Mouse (Mus musculus): Measurements from ENCODE around the gene Sh2d3c.
A peak's percentile ranks its signal among the peaks of the same experiment; 100 is the strongest.

The Sh2d3c gene

DNA sequence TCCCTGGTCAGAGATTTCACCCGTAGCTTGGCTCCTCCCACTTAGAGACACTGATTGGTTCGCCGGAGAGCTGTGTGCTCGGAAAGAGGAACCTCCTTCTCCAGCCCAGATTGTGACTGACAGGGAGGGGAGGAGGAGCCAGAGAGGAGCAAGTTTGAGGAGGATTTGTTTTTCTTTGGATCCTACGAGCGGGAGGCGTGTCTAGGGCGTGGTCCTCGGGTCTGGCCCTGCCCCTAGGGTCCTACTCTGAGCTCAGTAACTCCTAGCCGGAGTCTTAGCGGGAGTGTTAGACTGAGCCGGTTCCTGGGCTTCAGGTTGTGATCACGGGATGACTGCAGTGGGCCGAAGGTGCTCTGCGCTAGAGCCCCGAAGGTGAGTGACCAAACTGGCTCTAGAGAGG is 6.6 kb downstream of the Sh2d3c start:
- peak; percentile 95 to 96 for DNase-seq

DNA sequence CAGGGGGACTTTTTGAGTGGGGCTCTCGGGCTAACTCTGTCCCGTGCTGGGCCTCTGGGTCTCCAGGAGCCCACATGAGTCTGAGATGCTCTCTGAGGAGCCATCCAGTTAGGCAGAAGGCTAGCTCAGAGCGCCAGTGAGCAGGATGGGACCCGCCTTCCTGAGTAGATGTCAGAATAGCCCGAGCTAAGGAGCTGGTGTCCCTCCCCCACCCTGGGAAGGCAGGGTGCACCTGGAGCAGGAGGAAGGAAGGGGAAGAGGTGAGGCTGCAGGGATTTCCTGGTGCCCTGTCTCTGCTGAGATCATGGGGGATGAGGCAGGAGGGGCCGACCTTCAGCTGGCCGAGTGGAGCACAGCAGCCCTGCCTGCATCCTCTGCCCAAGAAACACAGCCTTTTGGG is 7.6 kb downstream of the Sh2d3c start:
- peak; percentile 69 to 79 for DNase-seq

DNA sequence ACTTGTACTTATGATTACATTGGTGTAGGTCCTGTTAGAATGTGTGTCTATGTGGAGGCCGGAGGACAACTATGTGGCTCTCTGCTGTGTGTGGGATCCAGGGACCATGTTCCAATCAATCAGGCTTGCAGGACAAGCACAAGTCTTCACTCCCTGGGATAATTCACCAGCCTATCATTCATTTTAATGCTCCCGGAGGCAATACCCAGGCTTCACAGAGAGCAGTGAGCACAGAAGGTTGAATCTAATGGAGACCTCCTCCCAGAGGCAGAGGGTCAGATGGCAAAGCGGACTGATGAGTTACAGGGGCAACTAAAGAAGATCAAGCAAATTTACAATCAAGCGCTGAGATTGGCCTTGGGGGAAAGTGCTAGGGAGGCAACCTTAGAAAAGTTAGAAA is 8.7 kb downstream of the Sh2d3c start:
- no peak for DNase-seq

DNA sequence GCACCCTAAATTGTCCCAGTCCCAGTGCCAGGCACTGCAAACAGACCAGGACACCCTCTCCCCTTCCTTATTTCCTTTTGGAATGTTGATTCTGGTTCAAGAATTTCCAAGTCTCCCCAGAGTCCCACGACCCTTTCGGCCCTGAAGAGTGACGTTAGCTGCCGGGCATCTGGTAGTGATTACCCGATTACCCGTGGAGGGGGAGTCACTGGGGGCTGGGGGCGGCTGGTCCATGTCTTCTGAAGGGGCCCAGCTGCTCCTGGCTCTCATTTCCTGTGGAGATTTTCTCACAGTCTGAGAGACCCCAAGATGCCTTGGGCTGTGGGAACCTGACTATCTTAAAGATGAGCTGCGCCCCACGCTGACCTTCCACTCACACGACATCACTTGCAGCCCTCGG is 10.0 kb downstream of the Sh2d3c start:
- DNase-seq: peak; percentile 70 to 82

DNA sequence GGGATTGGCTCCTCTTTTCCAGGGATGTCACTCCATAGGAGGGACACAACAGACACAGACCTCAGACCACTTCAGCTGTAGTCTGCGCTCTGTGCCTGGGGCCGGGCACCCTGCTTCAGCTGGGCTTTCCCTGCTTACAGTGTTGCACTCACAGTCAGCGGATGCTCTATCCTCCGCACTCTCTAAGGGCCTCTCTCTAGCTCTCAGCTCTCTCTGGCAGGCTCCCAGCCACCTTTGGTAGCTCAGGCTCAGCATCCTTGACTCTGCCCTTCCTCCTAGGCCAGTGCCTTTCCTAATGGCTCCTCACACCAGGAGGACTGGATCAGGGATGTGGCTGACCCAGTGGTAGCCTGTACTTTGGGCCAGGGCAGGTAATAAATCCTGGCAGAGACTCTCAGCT is 11.1 kb downstream of the Sh2d3c start:
- peak; percentile 45 to 60 for DNase-seq

DNA sequence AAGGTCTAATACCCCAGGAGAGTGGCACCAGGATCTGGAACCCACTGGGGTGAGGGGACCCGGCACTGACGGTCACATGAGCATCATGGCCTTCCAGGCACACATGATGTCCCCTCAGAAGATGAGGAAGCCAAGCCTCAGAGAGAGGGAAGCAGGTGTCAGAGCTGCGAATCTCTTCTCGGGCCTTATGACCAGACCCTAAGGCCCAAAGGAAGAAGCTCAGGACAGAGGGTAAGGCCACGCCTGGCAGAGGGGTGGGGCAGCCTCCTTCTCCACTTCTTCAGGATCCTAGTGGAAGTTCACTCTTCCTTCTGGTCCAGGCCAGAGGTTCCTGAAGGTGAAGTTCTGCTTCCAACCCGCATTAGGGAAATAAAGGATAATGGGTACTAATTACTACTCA is 11.8 kb downstream of the Sh2d3c start:
- no peak for DNase-seq

DNA sequence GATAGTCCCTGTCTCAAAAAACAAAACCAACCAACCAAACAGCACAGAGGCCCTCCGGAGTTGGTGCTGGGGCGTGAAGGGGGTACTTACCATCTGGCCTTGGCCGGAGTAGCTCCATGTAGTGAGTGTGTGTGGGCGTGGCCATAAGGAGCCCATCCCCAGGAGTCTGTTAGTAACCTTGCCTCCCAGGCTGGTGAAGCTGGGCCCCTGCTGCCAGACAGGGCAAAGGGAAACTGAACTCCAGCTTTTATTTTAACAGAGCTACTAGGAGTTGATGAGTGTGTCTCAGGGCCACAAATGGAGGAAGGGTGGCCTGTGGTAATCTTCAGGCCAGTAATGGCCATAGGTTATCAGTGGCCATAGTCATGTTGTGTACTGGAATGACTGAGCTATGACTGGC is 13.6 kb downstream of the Sh2d3c start:
- peak in 1 of 2 experiments; percentile 61 for DNase-seq

DNA sequence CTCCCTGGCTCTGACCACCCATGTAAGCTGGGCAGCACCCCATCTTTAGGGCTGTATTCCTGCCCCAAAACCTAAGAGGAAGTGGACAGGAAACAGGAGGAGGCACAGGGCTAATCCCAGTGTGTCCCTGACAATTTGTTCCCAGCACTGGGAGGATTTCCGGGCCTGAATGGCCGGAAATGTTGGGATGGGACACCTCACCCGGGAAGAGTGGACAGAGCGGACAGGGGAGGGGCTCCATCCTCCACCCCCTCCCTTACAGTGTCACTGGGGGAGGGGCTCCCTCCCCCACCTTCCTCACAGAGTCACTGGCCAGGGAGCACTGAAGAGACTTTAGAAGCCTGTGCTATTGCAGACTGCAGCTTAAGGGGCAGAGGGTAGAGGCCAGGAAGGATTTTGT is 14.1 kb downstream of the Sh2d3c start:
- DNase-seq: peak; percentile 65 to 81

DNA sequence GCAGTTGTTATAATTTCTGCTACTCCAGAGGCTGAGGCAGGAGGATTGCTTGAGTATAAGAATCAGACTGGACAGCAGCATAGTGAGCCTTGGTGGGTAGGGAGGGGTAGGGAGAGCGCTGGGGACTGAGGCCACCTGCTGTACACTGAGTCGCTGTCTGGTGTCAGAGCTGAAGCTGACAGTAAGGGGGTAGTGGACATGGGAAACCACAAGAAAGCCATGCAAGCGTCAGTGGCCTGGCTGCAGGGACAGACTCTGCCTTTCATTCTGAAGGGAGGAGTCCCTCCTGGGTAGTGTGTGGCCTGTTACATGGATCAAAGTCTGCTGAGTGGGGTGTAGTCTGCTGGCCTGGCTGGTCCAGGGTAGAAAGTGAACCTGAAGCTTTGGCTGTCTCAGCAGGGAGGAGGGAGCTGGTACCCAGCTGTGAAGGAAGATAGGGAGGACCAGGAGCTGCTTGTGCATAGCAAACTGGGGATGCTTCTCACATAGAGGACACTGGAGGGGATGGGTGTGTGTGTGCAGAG is 15.5 kb downstream of the Sh2d3c start:
- no peak for DNase-seq

DNA sequence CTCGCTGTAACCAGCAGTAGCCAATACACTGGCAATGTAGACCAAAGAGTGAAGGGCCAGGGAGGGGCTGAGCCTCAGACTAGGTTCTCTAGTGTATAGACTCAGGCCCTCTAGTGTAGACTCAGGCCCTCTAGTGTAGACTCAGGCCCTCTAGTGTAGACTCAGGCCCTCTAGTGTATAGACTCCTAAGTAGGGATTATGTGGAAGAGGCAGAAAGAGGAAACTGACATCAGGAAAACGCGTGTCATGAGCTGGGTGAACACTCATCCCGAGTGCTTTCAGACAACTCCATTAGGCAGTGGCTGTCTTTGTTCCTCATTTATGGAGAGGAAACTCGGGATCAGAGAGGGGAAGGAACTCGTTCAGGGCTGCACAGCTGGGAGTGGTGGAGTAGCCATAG is 16.2 kb downstream of the Sh2d3c start:
- DNase-seq: no peak

DNA sequence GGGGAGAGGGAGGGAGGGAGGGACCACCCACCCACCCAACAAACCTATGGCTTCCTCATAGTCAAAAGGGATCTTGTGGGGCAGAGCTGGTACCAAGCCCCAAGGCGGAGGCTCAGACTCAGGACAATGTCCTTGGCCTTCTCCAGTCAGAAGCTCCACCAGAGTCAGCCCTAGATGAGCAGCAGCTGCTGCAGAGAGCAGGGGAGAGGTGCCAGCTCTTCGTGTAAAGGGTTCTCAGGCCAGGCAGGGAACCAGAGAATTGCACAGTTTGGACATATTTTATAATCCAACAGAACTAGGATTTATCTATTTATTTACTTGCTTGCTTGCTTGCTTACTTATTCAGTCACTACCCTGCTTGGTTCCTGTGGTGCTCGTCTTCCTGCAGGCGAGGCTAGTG is 18.5 kb downstream of the Sh2d3c start:
- no peak for DNase-seq

DNA sequence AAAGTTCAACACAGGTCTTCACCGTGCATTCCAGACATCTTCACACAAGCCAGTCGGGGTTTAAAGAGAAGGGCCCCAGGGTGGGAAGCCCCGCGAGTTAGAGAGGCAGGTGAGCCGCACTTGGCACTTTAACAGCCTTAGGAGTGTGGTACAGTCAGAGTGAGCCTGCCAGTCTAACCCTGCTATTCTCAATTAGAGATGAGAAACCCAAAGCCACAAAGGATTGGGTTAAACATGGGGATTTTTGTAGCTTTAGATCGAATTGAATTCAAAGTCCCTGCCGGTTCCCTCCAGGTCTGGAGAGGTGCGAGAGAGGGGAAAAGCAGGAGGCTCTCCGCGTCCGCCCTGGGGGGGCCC is 20.0 kb downstream of the Sh2d3c start, which contains the start of gene 6330409D20Rik:
Gene 6330409D20Rik, minus strand, starts transcription at position 101 of the 357 bp plus-strand sequence.
- no peak for DNase-seq

DNA sequence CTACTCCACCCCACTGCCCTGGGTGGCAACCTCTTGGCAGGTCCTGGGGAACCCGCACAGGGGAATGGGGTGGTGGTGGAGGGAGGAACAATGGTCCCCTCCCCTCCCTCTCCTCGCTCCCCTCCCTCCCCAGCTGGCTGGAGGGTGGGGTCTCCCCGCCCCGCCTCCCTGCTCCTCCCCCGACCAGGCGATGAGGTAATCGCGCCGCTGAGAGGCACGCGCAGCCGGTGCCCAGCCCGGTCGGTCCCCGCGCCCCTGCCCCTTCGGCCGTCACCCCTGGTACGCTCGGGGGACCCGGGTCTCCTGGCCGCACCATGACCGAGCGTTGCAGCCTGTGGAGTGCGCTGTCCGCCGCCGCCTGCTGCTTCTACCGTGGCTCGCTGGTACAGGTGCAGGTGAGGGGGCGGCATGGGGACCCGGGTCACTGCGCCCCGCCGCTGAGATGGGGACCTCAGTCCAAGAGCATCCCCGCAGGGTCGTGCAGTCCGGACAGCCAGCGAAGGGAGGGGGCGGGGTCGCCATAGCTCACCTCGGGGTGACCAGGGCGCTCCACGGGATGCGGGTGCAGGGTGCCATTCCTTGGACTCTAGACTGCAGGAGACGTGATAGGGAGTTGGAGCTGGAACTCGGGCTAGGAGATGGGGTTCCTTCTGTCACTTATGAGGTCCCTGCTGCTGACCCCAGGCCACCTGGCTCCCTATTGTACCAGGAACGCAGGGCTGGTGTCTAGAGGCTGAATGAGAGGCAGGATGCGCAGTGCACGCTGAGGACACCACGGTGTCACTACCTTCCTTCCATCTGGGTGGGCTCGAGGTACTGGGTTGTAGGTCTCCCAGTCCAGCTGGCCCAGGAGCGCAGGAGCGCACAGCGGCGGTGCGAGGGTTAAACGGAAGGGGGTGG is 20.7 kb downstream of the Sh2d3c start:
- DNase-seq: peak; percentile 59 to 66

DNA sequence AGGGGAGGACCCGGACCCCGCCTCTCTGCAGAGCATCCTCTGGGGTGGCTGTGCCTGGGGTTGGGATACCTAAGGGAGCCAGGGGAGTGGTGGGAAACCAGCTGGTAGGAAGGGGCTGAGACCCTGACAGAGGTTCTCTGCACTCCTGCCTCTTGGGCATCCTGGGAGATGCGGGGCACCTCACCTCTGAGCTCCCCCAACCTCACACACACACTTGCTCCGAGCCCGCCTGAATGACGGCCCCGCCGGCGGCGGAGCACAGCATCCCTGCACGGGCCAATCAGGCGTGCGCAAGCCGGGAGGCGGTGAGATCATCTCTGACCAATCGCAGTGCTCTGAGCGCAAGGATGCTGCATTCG is 21.3 kb downstream of the Sh2d3c start:
- DNase-seq: peak in 1 of 2 experiments; percentile 46

DNA sequence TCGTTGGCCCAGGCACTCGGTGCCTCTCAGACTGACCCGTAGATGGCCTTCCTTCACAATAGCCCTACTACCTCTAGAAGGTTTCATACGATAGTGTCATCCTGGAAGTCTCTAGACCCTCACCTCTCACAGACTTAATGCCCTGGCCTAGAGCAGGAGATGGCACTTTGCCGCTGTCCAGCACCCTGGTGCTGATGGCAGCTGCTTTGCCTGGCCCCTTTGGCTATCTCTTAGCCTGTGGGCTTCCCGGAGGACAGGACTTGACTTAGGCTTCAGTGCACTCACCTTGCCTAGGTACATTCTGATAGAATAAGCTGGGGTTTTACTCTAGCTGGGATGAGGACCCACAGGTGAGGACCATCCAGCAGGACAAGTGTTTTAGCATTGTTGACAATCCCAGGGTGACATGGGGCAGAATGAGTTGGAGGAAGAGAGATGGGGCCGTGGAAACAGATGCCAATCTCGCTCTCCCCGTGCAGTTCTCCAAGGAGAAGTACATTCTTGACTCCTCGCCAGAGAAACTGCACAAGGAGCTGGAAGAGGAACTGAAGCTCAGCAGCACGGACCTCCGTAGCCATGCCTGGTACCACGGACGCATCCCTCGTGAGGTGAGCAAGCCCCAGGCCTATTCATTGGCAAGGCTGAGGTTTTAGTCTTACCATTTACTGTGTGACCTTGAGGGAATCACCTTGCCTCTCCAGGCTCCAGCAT is 23.6 kb downstream of the Sh2d3c start:
- peak; percentile 52 to 65 for DNase-seq

DNA sequence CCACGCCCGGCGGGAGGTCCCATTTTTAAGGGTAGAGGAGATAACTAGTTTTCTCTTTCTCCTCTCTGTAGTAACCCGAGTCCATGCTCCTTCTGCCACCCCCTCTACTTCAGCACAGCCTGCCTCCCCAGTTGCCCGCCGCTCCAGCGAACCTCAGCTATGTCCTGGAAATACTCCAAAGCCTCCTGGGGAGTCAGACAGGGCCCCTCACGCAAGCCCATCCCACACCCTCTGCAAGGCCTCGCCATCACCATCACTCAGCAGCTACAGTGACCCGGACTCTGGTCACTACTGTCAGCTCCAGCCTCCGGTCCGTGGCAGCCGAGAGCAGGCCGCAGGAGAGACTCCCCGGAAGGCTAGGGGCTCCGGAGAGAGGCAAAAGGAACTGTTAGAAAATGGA is 28.2 kb downstream of the Sh2d3c start:
- no peak for DNase-seq

DNA sequence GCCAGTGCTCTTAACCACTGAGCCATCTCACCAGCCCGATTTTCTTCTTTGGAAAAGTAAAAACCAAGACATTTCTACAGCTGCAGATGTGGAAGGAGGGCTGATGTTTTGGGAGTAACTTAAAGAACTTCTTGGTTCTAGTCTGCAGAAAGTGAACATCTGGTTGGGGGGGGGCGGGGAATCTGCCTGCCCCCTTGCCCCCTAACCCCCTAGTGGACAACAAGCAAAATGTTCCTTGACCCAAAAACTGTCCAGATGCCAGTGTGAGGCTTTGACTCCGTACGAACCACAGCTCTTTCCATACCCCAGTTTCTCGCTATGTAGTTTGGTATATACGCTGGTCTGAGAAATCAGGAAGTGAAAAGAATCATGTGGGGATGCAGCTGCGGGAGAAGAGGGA is 29.3 kb downstream of the Sh2d3c start:
- no peak for DNase-seq

DNA sequence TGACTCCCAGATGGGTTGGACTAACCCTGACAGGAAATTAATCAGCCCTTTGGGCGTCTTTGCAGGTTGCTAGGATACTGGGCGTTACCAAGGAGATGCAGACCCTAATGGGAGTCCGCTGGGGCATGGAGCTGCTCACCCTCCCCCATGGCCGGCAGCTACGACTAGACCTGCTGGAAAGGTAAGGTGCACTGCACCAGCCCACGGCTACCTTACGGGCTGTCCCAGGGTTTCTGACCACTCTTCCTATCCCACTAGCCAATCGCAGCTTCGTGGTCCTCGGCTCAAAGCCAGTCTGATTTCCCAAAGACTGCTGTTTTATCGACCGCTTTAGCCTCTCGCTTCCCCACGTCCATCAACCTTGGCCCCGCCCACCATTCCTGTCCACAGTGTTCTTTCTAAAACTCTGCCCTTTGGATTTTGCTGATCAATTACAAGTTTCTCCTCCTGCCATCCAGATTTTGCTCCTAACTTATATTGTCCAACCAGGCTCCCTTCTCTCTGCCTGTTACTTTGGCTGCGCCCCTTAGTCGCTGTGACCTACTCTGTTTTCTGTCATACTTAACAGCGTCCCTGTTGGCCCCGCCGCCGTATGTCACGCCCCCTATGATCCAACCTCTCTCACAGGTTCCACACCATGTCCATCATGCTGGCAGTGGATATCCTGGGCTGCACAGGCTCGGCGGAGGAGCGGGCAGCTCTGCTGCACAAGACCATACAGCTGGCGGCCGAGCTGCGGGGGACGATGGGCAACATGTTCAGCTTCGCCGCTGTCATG is 30.2 kb downstream of the Sh2d3c start:
- peak; percentile 80 to 89 for DNase-seq

DNA sequence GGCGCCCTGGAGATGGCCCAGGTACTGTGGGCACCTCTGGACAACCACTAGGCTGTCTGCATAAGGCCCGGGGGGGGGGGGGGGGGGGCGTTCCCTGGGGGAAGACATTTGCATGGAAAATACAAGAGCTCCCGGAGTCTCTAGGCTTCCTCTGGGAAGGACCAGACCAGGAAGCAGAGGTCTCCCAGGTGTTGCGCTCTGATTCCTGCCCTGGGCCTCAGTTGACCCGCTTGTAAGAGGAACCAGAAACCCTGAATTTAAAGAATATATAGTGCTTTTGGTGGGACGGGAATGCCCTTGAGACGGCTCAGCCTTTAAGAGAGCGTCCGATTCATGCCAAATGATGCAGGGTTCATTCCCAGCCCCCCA is 30.8 kb downstream of the Sh2d3c start:
- DNase-seq: no peak

DNA sequence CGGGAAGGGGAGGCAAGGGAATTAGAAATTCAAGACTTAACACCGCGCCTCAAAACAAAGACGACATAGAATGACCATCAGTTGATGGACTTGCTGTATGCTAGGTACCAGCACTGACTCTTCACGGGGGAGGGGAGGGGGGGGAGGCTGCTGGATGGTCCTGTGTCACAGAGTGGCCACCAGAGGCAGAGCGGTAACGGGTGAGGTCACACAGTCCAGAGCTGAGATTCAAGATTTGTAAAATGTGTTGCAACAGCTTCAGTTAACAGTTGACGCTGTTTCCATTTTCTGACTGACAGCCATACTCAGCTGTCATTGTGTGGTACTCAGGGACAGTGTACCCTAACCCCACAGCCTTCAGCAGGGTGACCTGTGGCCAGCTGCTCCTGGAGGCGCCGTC is 31.3 kb downstream of the Sh2d3c start:
- peak in 1 of 2 experiments; percentile 52 for DNase-seq

DNA sequence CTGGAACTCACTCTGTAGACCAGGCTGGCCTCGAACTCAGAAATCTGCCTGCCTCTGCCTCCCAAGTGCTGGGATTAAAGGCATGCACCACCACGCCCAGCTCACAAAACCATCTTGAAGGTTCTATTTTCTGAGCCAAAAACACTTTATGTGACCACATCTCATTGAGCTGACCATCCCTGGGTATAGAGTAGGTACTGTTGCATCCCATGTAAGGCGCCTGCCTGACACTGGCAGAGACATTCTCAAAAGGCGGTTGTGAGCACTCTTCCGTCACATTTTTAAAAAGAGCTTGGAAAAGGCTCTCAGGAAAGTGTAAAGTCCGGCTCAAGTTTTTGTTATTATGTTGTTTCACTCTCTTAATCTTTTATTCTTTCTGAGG is 35.8 kb downstream of the Sh2d3c start:
- DNase-seq: no peak

DNA sequence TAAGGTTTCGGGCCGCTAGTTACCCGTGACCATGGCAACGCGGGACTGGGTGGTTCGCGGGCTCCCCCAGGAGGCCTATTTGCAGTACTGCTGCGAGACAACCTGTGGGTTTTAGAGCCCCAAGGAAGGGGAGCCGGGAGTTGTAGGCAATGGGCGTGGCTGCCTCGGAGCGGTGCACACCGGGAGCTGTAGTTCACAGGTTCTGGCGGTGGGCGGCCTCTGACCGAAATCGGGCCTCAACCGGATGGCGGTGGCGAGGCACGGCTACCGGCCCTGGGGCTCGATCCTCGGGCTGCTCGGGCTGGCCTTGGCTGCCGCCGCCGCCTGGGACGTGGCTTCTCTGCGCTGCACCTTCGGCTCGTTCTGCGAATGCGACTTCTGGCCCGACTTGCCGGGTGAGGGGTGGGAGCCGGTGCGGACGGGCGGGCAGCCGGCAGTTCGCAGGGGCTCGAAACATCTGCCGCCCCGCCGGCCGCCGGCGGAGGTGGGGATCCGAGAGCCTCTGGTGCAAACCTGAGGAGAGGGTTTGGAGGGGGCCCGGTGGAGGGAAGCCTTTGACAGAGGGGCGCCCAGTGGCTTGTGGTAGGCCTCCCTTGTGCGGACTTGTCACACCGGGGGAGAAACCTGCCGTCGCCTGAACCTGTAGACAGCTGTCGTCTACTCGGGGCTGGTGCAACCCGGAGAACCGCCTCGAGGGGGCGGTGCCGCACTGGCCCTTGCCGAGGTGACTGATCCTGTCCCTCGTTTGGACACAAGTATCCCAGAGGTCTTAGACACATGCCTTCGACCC is 36.4 kb downstream of the Sh2d3c start, which contains the start of gene Tor2a:
Gene Tor2a, plus strand, starts transcription at position 179 of the 790 bp plus-strand sequence.
- peak; percentile 98 for DNase-seq
